Mouse (Mus musculus): Measurements from ENCODE around the gene Dtx4. TPM values are rescaled to one million over a fixed set of nuclear protein-coding genes. Genes with fewer than 3 reads are reported as not detected.
A peak's percentile ranks its signal among the peaks of the same experiment; 100 is the strongest.
"Not testable (repeated sequence)": the region's sequence is repeated elsewhere in the genome, so short reads cannot be mapped to it uniquely, and the experiment has no call there.

The Dtx4 gene
- 6.1 and 6.6 TPM in 2 replicates for polyA plus RNA-seq (2015; fragmentation: Nextera tagmentation; extraction: Ambion mirVana)

- H3K9me3 ChIP-seq (ENCODE audit: low read length): no peaks in the 10 kb centered on the region
- under 1% methylated on average over 77 of the region's 80 CpGs for WGBS
- peaks cover 20% of the 10 kb centered on the region for H3K4me1 ChIP-seq (ENCODE audit: insufficient read depth, low read length)
- peak within 1 kb of the TSS; percentile 86 for H3K9ac ChIP-seq (replicated peaks; ENCODE audit: low read length)
- H3K4me3 ChIP-seq (ENCODE audit: low read length): peak within 1 kb of the TSS; percentile 80
- no peaks in the 10 kb centered on the region for H3K36me3 ChIP-seq (ENCODE audit: insufficient read depth, low read length)
- peak; percentile 94 for ATAC-seq (ENCODE audit: low FRiP score, low TSS enrichment)
- no peaks in the 10 kb centered on the region for H3K27me3 ChIP-seq (ENCODE audit: insufficient read depth, low read length)
- H3K27ac ChIP-seq (ENCODE audit: low read length): peak within 1 kb of the TSS; percentile 61
- peak within 1 kb of the TSS; percentile 98 for H3K4me2 ChIP-seq (replicated peaks; ENCODE audit: low read depth, low read length)
These were observed at the start of gene Dtx4 for GRCm38 (mm10) chr19:12501370-12502347. Gene Dtx4 (minus strand): TSS chr19:12501454.

- peak; percentile 94 for ATAC-seq (ENCODE audit: low FRiP score, low TSS enrichment)
- H3K9ac ChIP-seq (replicated peaks; ENCODE audit: low read length): no peak overlapping the region
- H3K27ac ChIP-seq (ENCODE audit: low read length): peak overlapping the region; percentile 64
- H3K4me1 ChIP-seq (ENCODE audit: insufficient read depth, low read length): no peaks in the 10 kb centered on the region
- 52% methylated on average over 5 of the region's 5 CpGs for WGBS
- H3K36me3 ChIP-seq (ENCODE audit: insufficient read depth, low read length): no peaks in the 10 kb centered on the region
- no peaks in the 10 kb centered on the region for H3K27me3 ChIP-seq (ENCODE audit: insufficient read depth, low read length)
- no peak overlapping the region for H3K4me3 ChIP-seq (ENCODE audit: low read length)
- H3K4me2 ChIP-seq (replicated peaks; ENCODE audit: low read depth, low read length): 0 out of 2 replicates have a peak overlapping the region, but pooled peaks have one; percentile 18
- no peaks in the 10 kb centered on the region for H3K9me3 ChIP-seq (ENCODE audit: low read length)
These were observed 49.0 kb upstream of the Dtx4 start for GRCm38 (mm10) chr19:12550005-12550942.

- 79% methylated on average over 5 of the region's 5 CpGs for WGBS
- no peak overlapping the region for H3K27ac ChIP-seq (ENCODE audit: low read length)
- H3K4me2 ChIP-seq (replicated peaks; ENCODE audit: low read depth, low read length): no peak overlapping the region
- H3K27me3 ChIP-seq (ENCODE audit: insufficient read depth, low read length): no peaks in the 10 kb centered on the region
- no peaks in the 10 kb centered on the region for H3K36me3 ChIP-seq (ENCODE audit: insufficient read depth, low read length)
- no peak overlapping the region for H3K4me3 ChIP-seq (ENCODE audit: low read length)
- 0 out of 2 replicates have a peak, but pooled peaks have one; percentile 47 for ATAC-seq (ENCODE audit: low FRiP score, low TSS enrichment)
- H3K9me3 ChIP-seq (ENCODE audit: low read length): no peaks in the 10 kb centered on the region
- no peaks in the 10 kb centered on the region for H3K4me1 ChIP-seq (ENCODE audit: insufficient read depth, low read length)
- no peak overlapping the region for H3K9ac ChIP-seq (replicated peaks; ENCODE audit: low read length)
These were observed 47.9 kb upstream of the Dtx4 start for GRCm38 (mm10) chr19:12549166-12549565.

GRCm38 (mm10) chr19:12545440-12545839 lies 44.2 kb upstream of the Dtx4 start, which contains the start of gene Fam111a:
Gene Fam111a (plus strand): TSS chr19:12545740.
- not testable (repeated sequence) for H3K4me2 ChIP-seq (replicated peaks; ENCODE audit: low read depth, low read length); H3K9ac ChIP-seq (replicated peaks; ENCODE audit: low read length); H3K27me3 ChIP-seq (ENCODE audit: insufficient read depth, low read length); H3K4me3 ChIP-seq (ENCODE audit: low read length); H3K4me1 ChIP-seq (ENCODE audit: insufficient read depth, low read length); H3K9me3 ChIP-seq (ENCODE audit: low read length); H3K27ac ChIP-seq (ENCODE audit: low read length); H3K36me3 ChIP-seq (ENCODE audit: insufficient read depth, low read length); ATAC-seq (ENCODE audit: low FRiP score, low TSS enrichment)
- WGBS: 88% methylated on average over 11 of the region's 11 CpGs

GRCm38 (mm10) chr19:12541644-12542043 lies 40.4 kb upstream of the Dtx4 start:
- no peaks in the 10 kb centered on the region; the same call in 1 of the 2 replicates for H3K4me1 ChIP-seq (ENCODE audit: insufficient read depth, low read length)
- H3K4me2 ChIP-seq (replicated peaks; ENCODE audit: low read depth, low read length): no peak overlapping the region
- H3K27ac ChIP-seq (ENCODE audit: low read length): no peak overlapping the region
- no peaks in the 10 kb centered on the region for H3K27me3 ChIP-seq (ENCODE audit: insufficient read depth, low read length)
- no peaks in the 10 kb centered on the region for H3K9me3 ChIP-seq (ENCODE audit: low read length)
- H3K4me3 ChIP-seq (ENCODE audit: low read length): no peak overlapping the region
- WGBS: 10% methylated on average over 2 of the region's 2 CpGs
- H3K36me3 ChIP-seq (ENCODE audit: insufficient read depth, low read length): no peaks in the 10 kb centered on the region
- ATAC-seq (ENCODE audit: low FRiP score, low TSS enrichment): no peak
- H3K9ac ChIP-seq (replicated peaks; ENCODE audit: low read length): no peak overlapping the region

GRCm38 (mm10) chr19:12540727-12541126 lies 39.5 kb upstream of the Dtx4 start:
- H3K4me1 ChIP-seq (ENCODE audit: insufficient read depth, low read length): no peaks in the 10 kb centered on the region; the same call in 1 of the 2 replicates
- no peak for ATAC-seq (ENCODE audit: low FRiP score, low TSS enrichment)
- H3K36me3 ChIP-seq (ENCODE audit: insufficient read depth, low read length): no peaks in the 10 kb centered on the region
- H3K9ac ChIP-seq (replicated peaks; ENCODE audit: low read length): no peak overlapping the region
- no peaks in the 10 kb centered on the region for H3K9me3 ChIP-seq (ENCODE audit: low read length)
- no peak overlapping the region for H3K4me2 ChIP-seq (replicated peaks; ENCODE audit: low read depth, low read length)
- no peak overlapping the region for H3K4me3 ChIP-seq (ENCODE audit: low read length)
- WGBS: 61% methylated on average over 3 of the region's 3 CpGs
- no peak overlapping the region for H3K27ac ChIP-seq (ENCODE audit: low read length)
- H3K27me3 ChIP-seq (ENCODE audit: insufficient read depth, low read length): no peaks in the 10 kb centered on the region

GRCm38 (mm10) chr19:12539975-12540374 lies 38.7 kb upstream of the Dtx4 start:
- Histone ChIP-seq H3K4me1 (ENCODE audit: insufficient read depth, low read length) (no peaks in the 10 kb centered on the region; the same call in 1 of the 2 replicates), H3K9me3 (ENCODE audit: low read length) (no peaks in the 10 kb centered on the region), H3K27ac (ENCODE audit: low read length) (no peak overlapping the region), H3K4me2 (replicated peaks; ENCODE audit: low read depth, low read length) (no peak overlapping the region), H3K4me3 (ENCODE audit: low read length) (no peak overlapping the region), H3K27me3 (ENCODE audit: insufficient read depth, low read length) (no peaks in the 10 kb centered on the region), H3K36me3 (ENCODE audit: insufficient read depth, low read length) (no peaks in the 10 kb centered on the region), H3K9ac (replicated peaks; ENCODE audit: low read length) (no peak overlapping the region)
- no peak for ATAC-seq (ENCODE audit: low FRiP score, low TSS enrichment)
- WGBS: 87% methylated on average over 1 of the region's 1 CpGs

GRCm38 (mm10) chr19:12537168-12537567 lies 35.9 kb upstream of the Dtx4 start:
- H3K27me3 ChIP-seq (ENCODE audit: insufficient read depth, low read length): no peaks in the 10 kb centered on the region
- no peak overlapping the region for H3K4me3 ChIP-seq (ENCODE audit: low read length)
- no peak overlapping the region for H3K9ac ChIP-seq (replicated peaks; ENCODE audit: low read length)
- H3K36me3 ChIP-seq (ENCODE audit: insufficient read depth, low read length): no peaks in the 10 kb centered on the region
- no peaks in the 10 kb centered on the region for H3K9me3 ChIP-seq (ENCODE audit: low read length)
- H3K4me2 ChIP-seq (replicated peaks; ENCODE audit: low read depth, low read length): no peak overlapping the region
- no peaks in the 10 kb centered on the region; the same call in 1 of the 2 replicates for H3K4me1 ChIP-seq (ENCODE audit: insufficient read depth, low read length)
- no peak for ATAC-seq (ENCODE audit: low FRiP score, low TSS enrichment)
- H3K27ac ChIP-seq (ENCODE audit: low read length): no peak overlapping the region

- no peak for ATAC-seq (ENCODE audit: low FRiP score, low TSS enrichment)
These were observed 22.1 kb upstream of the Dtx4 start for GRCm38 (mm10) chr19:12523377-12523776.

More at GRCm38 (mm10) chr19:12523377-12523776, 22.1 kb upstream of the Dtx4 start:
- Histone ChIP-seq H3K4me1 (ENCODE audit: insufficient read depth, low read length) (no peaks in the 10 kb centered on the region), H3K36me3 (ENCODE audit: insufficient read depth, low read length) (no peaks in the 10 kb centered on the region), H3K4me3 (ENCODE audit: low read length) (no peak overlapping the region), H3K4me2 (replicated peaks; ENCODE audit: low read depth, low read length) (no peak overlapping the region), H3K9ac (replicated peaks; ENCODE audit: low read length) (no peak overlapping the region), H3K9me3 (ENCODE audit: low read length) (no peaks in the 10 kb centered on the region), H3K27ac (ENCODE audit: low read length) (no peak overlapping the region), H3K27me3 (ENCODE audit: insufficient read depth, low read length) (no peaks in the 10 kb centered on the region)
- 46% methylated on average over 4 of the region's 4 CpGs for WGBS

Measured in kidney, embryonic 16.5 days (tissue).